Mouse (Mus musculus): Measurements from ENCODE around the gene Usp16. TPM values are rescaled to one million over a fixed set of nuclear protein-coding genes. Genes with fewer than 3 reads are reported as not detected.

Gene Usp16
- 111 and 147 TPM in 2 replicates for total RNA-seq (2017)

GRCm38 (mm10) chr16:87454419-87455179 is at the start of gene Usp16:
TSS of gene Usp16 (plus strand) at chr16:87454703.
- ATAC-seq (ENCODE audit: extremely low read depth, insufficient number of reproducible peaks, low FRiP score, poor library complexity, severe bottlenecking): peak; percentile 99

DNA sequence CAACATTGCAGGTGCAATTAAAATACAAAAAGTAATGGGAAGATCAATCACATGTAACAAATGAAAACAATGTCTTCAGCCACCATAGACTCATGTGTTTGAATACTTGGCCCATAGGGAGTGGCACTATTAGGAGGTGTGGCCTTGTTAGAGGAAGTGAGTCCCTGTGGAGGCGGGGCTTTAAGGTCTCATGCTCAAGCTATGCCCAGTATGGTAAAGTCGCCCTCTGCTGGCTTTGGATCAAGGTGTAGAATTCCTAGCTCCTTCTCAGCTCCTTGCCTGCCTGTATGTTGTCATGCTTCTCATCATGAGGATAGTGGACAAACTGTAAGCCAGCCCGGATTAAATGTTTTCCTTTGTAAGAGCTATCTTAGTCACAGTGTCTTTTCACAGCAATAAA is 49.5 kb upstream of the Usp16 start:
- peak; percentile 53; the same call in 1 of the 2 replicates for ATAC-seq (ENCODE audit: extremely low read depth, insufficient number of reproducible peaks, low FRiP score, poor library complexity, severe bottlenecking)

- ATAC-seq (ENCODE audit: extremely low read depth, insufficient number of reproducible peaks, low FRiP score, poor library complexity, severe bottlenecking): no peak
Measured at GRCm38 (mm10) chr16:87420662-87421061, 33.8 kb upstream of the Usp16 start.

DNA sequence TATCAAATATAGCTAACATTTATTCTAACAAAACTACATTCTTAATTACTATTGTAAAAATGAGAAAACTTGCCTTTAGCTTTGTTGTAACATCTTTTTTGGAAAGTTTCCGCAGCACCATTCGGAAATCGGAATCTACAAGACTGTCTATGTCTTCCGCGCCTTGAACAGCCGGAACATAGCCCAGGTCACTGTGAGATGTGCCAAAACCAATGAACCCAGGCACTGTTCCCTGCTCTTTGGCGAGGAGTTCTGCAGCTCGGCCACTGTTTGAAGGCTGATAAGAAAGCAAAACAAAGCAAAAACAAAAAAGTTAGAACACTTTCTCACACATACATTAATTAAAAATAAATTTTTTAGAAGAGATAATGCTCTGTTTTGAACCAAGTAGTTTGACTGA is 27.0 kb upstream of the Usp16 start:
- no peak for ATAC-seq (ENCODE audit: extremely low read depth, insufficient number of reproducible peaks, low FRiP score, poor library complexity, severe bottlenecking)

GRCm38 (mm10) chr16:87432033-87432814 is 22.3 kb upstream of the Usp16 start, which contains the start of gene Ltn1:
TSS of gene Ltn1 (minus strand) at chr16:87432612.
- ATAC-seq (ENCODE audit: extremely low read depth, insufficient number of reproducible peaks, low FRiP score, poor library complexity, severe bottlenecking): peak; percentile 100

DNA sequence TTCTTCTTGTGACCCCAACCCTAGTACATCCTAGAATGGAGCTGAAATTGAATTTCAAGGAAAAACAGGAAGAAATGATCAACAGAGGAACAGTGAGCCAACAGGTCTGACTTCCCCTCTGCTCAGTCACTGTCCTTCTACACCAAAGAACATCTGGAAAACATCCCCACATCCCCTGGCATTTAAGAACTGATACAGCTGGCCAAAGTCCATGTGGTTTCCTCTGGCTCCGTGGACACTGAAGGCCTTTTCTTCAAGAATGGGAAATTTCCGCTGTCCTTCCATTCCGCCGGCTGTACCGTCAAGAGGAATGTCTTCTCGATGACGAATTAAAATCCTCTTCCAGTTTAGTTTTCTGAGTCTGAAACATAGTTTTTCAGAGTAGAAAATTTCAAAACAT is 20.2 kb upstream of the Usp16 start:
- ATAC-seq (ENCODE audit: extremely low read depth, insufficient number of reproducible peaks, low FRiP score, poor library complexity, severe bottlenecking): no peak

DNA sequence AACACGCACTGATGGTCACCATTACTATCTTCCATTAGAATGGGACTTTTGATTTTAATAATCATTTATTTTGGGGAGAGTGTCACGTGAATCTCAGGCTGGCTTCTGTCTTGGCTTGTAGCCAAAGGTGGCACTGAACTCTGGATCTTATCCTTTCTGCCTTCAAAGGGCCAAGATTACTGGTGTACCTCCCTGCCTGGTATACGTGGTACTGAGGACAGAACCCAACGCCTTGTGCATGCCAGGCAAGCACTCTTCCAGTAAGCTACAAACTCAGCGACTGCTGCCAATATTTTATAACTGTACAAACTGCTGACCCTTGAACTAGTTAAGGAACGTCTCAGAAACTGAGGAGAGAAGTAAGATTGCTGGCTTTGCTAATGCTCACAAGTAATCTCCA is 19.6 kb upstream of the Usp16 start:
- ATAC-seq (ENCODE audit: extremely low read depth, insufficient number of reproducible peaks, low FRiP score, poor library complexity, severe bottlenecking): no peak

DNA sequence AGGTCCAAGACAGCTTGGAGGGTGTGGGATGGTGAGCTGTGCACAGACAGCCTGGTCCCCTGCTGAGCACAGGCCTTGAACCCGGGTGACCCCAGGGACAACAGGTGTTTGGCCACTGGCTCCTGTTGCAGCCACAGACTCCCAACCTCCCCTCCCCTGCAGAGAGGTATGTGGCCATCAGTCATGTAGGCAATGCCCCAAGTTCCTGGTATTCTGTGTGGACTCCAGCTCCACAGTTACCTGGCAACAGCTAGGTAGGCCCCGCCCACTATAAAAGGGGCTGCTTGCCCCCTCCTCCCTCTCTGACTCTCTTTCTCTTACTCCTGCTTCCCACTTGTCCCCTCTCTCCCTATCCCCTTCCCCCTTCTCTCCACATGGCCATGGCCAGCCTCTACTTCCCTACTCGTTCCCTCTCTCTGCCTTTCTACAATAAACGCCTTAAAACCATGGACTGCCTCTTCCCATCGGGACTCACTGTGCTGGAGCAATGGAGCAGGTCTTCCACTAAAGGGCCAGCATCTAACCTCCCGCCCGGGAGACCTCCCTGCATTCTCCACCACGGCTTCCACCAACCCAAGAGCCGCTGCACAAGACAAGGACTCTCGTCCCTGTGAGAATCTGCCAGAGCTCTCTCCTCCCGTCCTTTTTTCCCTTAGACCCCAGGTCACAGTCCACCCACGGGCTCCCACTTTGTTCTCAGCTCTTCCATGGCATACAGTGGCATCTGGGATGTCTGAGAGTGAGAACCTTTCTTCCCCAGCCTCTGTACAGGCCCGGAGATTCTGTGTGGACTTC is 18.9 kb upstream of the Usp16 start:
- ATAC-seq (ENCODE audit: extremely low read depth, insufficient number of reproducible peaks, low FRiP score, poor library complexity, severe bottlenecking): no peak

- no peak for ATAC-seq (ENCODE audit: extremely low read depth, insufficient number of reproducible peaks, low FRiP score, poor library complexity, severe bottlenecking)
Measured at GRCm38 (mm10) chr16:87437096-87437495, 17.4 kb upstream of the Usp16 start.

- no peak for ATAC-seq (ENCODE audit: extremely low read depth, insufficient number of reproducible peaks, low FRiP score, poor library complexity, severe bottlenecking)
Measured at GRCm38 (mm10) chr16:87438697-87439096, 15.8 kb upstream of the Usp16 start.

- peak; percentile 97 for ATAC-seq (ENCODE audit: extremely low read depth, insufficient number of reproducible peaks, low FRiP score, poor library complexity, severe bottlenecking)
Measured at GRCm38 (mm10) chr16:87440184-87440686, 14.3 kb upstream of the Usp16 start, which contains the start of gene Rwdd2b. TSS of gene Rwdd2b (minus strand) at chr16:87440573.

GRCm38 (mm10) chr16:87441089-87441488 is 13.4 kb upstream of the Usp16 start:
- peak; percentile 42; the same call in 1 of the 2 replicates for ATAC-seq (ENCODE audit: extremely low read depth, insufficient number of reproducible peaks, low FRiP score, poor library complexity, severe bottlenecking)

- no peak for ATAC-seq (ENCODE audit: extremely low read depth, insufficient number of reproducible peaks, low FRiP score, poor library complexity, severe bottlenecking)
Measured at GRCm38 (mm10) chr16:87442291-87442690, 12.2 kb upstream of the Usp16 start.

- no peak for ATAC-seq (ENCODE audit: extremely low read depth, insufficient number of reproducible peaks, low FRiP score, poor library complexity, severe bottlenecking)
Measured at GRCm38 (mm10) chr16:87443245-87443644, 11.3 kb upstream of the Usp16 start.

DNA sequence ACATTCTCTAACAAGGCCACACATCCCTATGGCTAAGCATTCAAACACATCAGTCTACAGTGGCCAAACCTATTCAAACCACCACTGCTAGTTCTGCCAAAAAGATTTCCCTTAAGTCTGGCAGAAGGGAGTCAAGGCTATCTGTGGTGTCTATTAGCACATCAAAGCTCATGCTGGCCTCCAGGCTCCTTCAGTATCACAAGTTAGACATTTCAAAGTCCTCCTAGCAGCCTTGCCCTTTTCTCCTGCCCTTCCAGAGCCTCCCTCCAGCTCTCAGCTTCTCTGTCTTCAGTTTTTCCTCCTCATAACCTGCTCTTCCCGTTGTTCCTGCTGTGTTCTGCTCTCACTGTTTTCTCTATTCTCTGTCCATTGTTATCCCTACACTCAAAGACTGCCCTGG is 10.4 kb upstream of the Usp16 start:
- ATAC-seq (ENCODE audit: extremely low read depth, insufficient number of reproducible peaks, low FRiP score, poor library complexity, severe bottlenecking): no peak

DNA sequence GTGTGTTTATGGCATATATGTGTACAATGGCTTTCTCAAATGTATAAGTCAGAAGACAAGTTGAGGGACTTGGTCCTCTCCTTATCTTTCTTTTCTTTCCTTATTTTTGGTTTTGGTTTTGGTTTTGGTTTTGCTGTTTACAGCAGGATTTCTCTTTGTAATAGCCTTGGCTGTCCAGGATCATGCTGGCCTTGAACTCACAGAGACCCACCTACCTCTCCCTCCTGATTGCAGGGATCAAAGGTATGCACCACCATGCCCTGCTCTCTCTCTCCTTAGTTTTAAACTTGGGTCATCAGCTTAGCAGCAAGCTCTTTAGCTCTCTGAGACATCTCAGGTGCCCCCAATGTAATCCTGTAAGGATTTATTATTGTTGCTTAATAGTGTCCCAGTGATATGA is 9.4 kb upstream of the Usp16 start:
- no peak for ATAC-seq (ENCODE audit: extremely low read depth, insufficient number of reproducible peaks, low FRiP score, poor library complexity, severe bottlenecking)

DNA sequence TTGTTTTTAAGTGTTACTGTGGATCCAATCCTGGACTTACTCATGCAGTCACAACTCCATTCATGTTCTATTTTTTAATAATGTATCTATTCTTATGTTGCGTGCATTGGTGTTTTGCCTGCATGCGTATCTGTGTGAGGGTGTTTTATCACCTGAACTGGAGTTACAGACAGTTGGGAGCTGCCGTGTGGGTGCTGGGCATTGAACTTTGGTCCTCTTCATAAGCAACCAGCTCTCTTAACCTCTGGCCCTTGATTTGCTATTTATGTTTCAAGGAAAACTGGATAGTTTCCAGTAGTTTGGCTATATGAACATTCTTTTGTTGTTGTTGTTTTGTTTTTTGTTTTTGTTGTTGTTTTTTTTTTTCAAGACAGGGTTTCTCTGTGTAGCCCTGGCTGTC is 9.0 kb upstream of the Usp16 start:
- no peak for ATAC-seq (ENCODE audit: extremely low read depth, insufficient number of reproducible peaks, low FRiP score, poor library complexity, severe bottlenecking)

GRCm38 (mm10) chr16:87453226-87453625 is 1.3 kb upstream of the Usp16 start:
- ATAC-seq (ENCODE audit: extremely low read depth, insufficient number of reproducible peaks, low FRiP score, poor library complexity, severe bottlenecking): no peak

DNA sequence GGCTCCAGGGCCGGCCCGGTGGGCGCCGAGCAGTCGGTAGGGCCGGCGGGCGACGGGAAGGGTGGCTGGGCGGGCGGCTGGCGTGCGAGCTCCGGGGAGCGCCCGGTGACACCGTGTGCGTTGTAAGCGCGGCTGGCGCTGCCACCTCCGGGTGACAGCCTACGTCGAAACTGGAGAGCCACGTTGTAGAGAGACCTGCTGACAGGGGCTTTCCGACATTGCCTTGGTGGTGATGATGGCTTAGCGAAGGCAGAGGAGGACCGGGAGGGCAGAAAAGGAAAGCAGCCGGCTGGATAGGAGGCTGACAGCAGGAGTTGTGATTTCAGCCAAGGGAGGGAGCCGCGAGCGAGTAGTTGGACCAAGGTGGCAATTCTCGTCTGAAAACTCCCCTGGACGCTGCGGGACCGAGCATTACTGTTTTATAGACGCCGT is 693 bp downstream of the Usp16 start:
- ATAC-seq (ENCODE audit: extremely low read depth, insufficient number of reproducible peaks, low FRiP score, poor library complexity, severe bottlenecking): peak; percentile 49
